Mouse (Mus musculus) heart, postnatal 4 days (tissue): ENCODE results near the gene Stat5b. TPM values are rescaled to one million over a fixed set of nuclear protein-coding genes. Genes with fewer than 3 reads are reported as not detected.

Experiments
- DNase-seq: peaks from one replicate; pipeline ENCODE4 v3.0.0; 2021
- total RNA-seq, 2 experiments: library from RNA; stranded (reverse); gene quantifications; 2 replicates each; pipeline ENCODE4 v1.2.3; 2021

Gene Stat5b
- total RNA-seq, 2 experiments from 2014 or later = 45.4 to 52.4 TPM

GRCm38 (mm10) chr11:100865618-100866017 is 15.1 kb upstream of the Stat5b start:
- no peak for DNase-seq

- DNase-seq = no peak
Measured at GRCm38 (mm10) chr11:100863141-100863540, 12.6 kb upstream of the Stat5b start.

GRCm38 (mm10) chr11:100861836-100862235 is 11.3 kb upstream of the Stat5b start:
- DNase-seq = no peak

GRCm38 (mm10) chr11:100861335-100861734 is 10.8 kb upstream of the Stat5b start:
- no peak for DNase-seq

- DNase-seq = peak; percentile 88
Measured at GRCm38 (mm10) chr11:100860198-100861048, 9.9 kb upstream of the Stat5b start.

- no peak for DNase-seq
Measured at GRCm38 (mm10) chr11:100859579-100860075, 9.1 kb upstream of the Stat5b start.

GRCm38 (mm10) chr11:100858935-100859578 is 8.5 kb upstream of the Stat5b start, which contains the start of gene Stat5a:
Gene Stat5a (plus strand): TSS chr11:100859351.
- DNase-seq = peak; percentile 90

GRCm38 (mm10) chr11:100857960-100858359 is 7.4 kb upstream of the Stat5b start:
- DNase-seq = no peak

- DNase-seq = no peak
Measured at GRCm38 (mm10) chr11:100855178-100855577, 4.7 kb upstream of the Stat5b start.

- DNase-seq = no peak
Measured at GRCm38 (mm10) chr11:100854268-100854667, 3.7 kb upstream of the Stat5b start.

- DNase-seq = no peak
Measured at GRCm38 (mm10) chr11:100853018-100853417, 2.5 kb upstream of the Stat5b start.

- no peak for DNase-seq
Measured at GRCm38 (mm10) chr11:100852088-100852487, 1.6 kb upstream of the Stat5b start.

GRCm38 (mm10) chr11:100850778-100851528 is 429 bp upstream of the Stat5b start:
- peak; percentile 79 for DNase-seq

- no peak for DNase-seq
Measured at GRCm38 (mm10) chr11:100849456-100850037, 977 bp downstream of the Stat5b start.

- no peak for DNase-seq
Measured at GRCm38 (mm10) chr11:100848789-100849379, 1.6 kb downstream of the Stat5b start.

- no peak for DNase-seq
Measured at GRCm38 (mm10) chr11:100848080-100848479, 2.4 kb downstream of the Stat5b start.

- DNase-seq = no peak
Measured at GRCm38 (mm10) chr11:100847572-100847971, 3.0 kb downstream of the Stat5b start.

GRCm38 (mm10) chr11:100845793-100846192 is 4.7 kb downstream of the Stat5b start:
- no peak for DNase-seq

- no peak for DNase-seq
Measured at GRCm38 (mm10) chr11:100844121-100844520, 6.4 kb downstream of the Stat5b start.

GRCm38 (mm10) chr11:100843070-100843669 is 7.4 kb downstream of the Stat5b start:
- no peak for DNase-seq

- DNase-seq = no peak
Measured at GRCm38 (mm10) chr11:100842025-100842424, 8.5 kb downstream of the Stat5b start.

- DNase-seq = no peak
Measured at GRCm38 (mm10) chr11:100840866-100841265, 9.7 kb downstream of the Stat5b start.
